Mouse (Mus musculus) testis, adult 2 months (tissue): ENCODE data around the gene Ifnar1.

Experiments used
- CTCF ChIP-seq: fragments of 200-500 bp; IDR thresholded peaks from 2 replicates; pipeline ENCODE4 v1.5.1; 2012; ENCODE audit warnings: low read depth, mild to moderate bottlenecking, inconsistent platforms, low read length, moderate library complexity; ENCODE audit not compliant: control insufficient read depth, insufficient read depth, insufficient replicate concordance
- POLR2A ChIP-seq: fragments of 200-500 bp; IDR thresholded peaks from 2 replicates; pipeline ENCODE4 v1.6.1; 2012; ENCODE audit warnings: low read depth, mild to moderate bottlenecking, inconsistent platforms, low read length, moderate library complexity; ENCODE audit not compliant: control insufficient read depth

GRCm38 (mm10) chr16:91556659-91557058 lies 71.6 kb downstream of the Ifnar1 start:
- TF ChIP-seq POLR2A (no peak), CTCF (no peak)
